Mouse (Mus musculus): Measurements from ENCODE around the gene Tex26. TPM values are rescaled to one million over a fixed set of nuclear protein-coding genes. Genes with fewer than 3 reads are reported as not detected.

Gene Tex26
- polyA plus RNA-seq, 1 experiment from 2014 or later = 1.1 TPM

DNA sequence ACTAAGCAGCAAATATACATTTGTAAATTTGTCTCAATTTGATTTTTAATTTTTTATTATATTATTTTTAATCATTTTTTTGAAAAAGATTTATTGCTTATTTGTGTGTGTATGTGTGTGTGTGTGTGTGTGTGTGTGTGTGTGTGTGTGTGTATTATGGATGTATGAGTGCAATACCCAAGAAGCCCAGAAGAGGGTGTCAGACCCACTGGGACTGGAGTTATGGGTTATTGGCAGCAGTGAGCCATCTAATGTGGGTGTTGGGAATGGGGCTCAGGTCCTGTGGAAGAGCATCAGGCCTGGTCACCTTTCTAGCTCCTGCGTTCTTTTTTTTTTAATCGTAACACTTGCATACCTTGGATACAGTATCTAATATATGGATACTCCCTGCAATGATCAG, 66.6 kb downstream of the Tex26 start:
- ATAC-seq (ENCODE audit: low read depth) (no peak), DNase-seq (ENCODE audit: low spot score) (no peak)
- Histone ChIP-seq H3K4me1 (ENCODE audit: control insufficient read depth, insufficient read depth, low read length) (0 out of 2 replicates have a peak, but pooled peaks cover 3% of the 10 kb centered on the region), H3K36me3 (ENCODE audit: control insufficient read depth, insufficient read depth, low read length) (no peaks in the 10 kb centered on the region), H3K27ac (replicated peaks; ENCODE audit: low read depth, low read length) (no peak overlapping the region), H3K27me3 (replicated peaks; ENCODE audit: control insufficient read depth, insufficient read depth, low read length) (no peaks in the 10 kb centered on the region), H3K4me2 (ENCODE audit: low read depth, low read length) (no peak overlapping the region), H3K9me3 (ENCODE audit: control insufficient read depth, low read length) (no peaks in the 10 kb centered on the region), H3K4me3 (ENCODE audit: low read depth, low read length) (no peak overlapping the region), H3K9ac (ENCODE audit: low read depth, low read length) (no peak overlapping the region)
- 95% methylated on average over 2 of the region's 2 CpGs for WGBS

- H3K36me3 ChIP-seq (ENCODE audit: control insufficient read depth, insufficient read depth, low read length) = no peaks in the 10 kb centered on the region
Measured at GRCm38 (mm10) chr5:149508094-149509029, 68.9 kb downstream of the Tex26 start.

GRCm38 (mm10) chr5:149510323-149510722, 70.9 kb downstream of the Tex26 start:
- no peak overlapping the region for H3K4me2 ChIP-seq (ENCODE audit: low read depth, low read length)

More at GRCm38 (mm10) chr5:149508094-149509029, 68.9 kb downstream of the Tex26 start:
- H3K4me2 ChIP-seq (ENCODE audit: low read depth, low read length) = no peak overlapping the region
- H3K4me3 ChIP-seq (ENCODE audit: low read depth, low read length) = no peak overlapping the region
- peaks cover 4% of the 10 kb centered on the region for H3K4me1 ChIP-seq (ENCODE audit: control insufficient read depth, insufficient read depth, low read length)
- DNase-seq (ENCODE audit: low spot score) = no peak
- H3K27ac ChIP-seq (replicated peaks; ENCODE audit: low read depth, low read length) = no peak overlapping the region
- WGBS = 83% methylated on average over 20 of the region's 20 CpGs
- H3K9ac ChIP-seq (ENCODE audit: low read depth, low read length) = no peak overlapping the region
- no peaks in the 10 kb centered on the region for H3K27me3 ChIP-seq (replicated peaks; ENCODE audit: control insufficient read depth, insufficient read depth, low read length)
- no peak for ATAC-seq (ENCODE audit: low read depth)
- H3K9me3 ChIP-seq (ENCODE audit: control insufficient read depth, low read length) = no peaks in the 10 kb centered on the region

GRCm38 (mm10) chr5:149512695-149513094, 73.2 kb downstream of the Tex26 start:
- DNase-seq (ENCODE audit: low spot score) (no peak), ATAC-seq (ENCODE audit: low read depth) (no peak)
- H3K4me1 ChIP-seq (ENCODE audit: control insufficient read depth, insufficient read depth, low read length) = peaks cover 19% of the 10 kb centered on the region
- H3K27ac ChIP-seq (replicated peaks; ENCODE audit: low read depth, low read length) = no peak overlapping the region
- H3K27me3 ChIP-seq (replicated peaks; ENCODE audit: control insufficient read depth, insufficient read depth, low read length) = no peaks in the 10 kb centered on the region
- no peak overlapping the region for H3K9ac ChIP-seq (ENCODE audit: low read depth, low read length)
- WGBS = 26% methylated on average over 3 of the region's 3 CpGs
- no peaks in the 10 kb centered on the region for H3K9me3 ChIP-seq (ENCODE audit: control insufficient read depth, low read length)
- no peak overlapping the region for H3K4me2 ChIP-seq (ENCODE audit: low read depth, low read length)
- no peaks in the 10 kb centered on the region for H3K36me3 ChIP-seq (ENCODE audit: control insufficient read depth, insufficient read depth, low read length)
- H3K4me3 ChIP-seq (ENCODE audit: low read depth, low read length) = no peak overlapping the region

More at GRCm38 (mm10) chr5:149510323-149510722, 70.9 kb downstream of the Tex26 start:
- Histone ChIP-seq H3K27me3 (replicated peaks; ENCODE audit: control insufficient read depth, insufficient read depth, low read length) (no peaks in the 10 kb centered on the region), H3K9ac (ENCODE audit: low read depth, low read length) (no peak overlapping the region), H3K4me3 (ENCODE audit: low read depth, low read length) (no peak overlapping the region), H3K4me1 (ENCODE audit: control insufficient read depth, insufficient read depth, low read length) (peaks cover 19% of the 10 kb centered on the region), H3K36me3 (ENCODE audit: control insufficient read depth, insufficient read depth, low read length) (no peaks in the 10 kb centered on the region), H3K9me3 (ENCODE audit: control insufficient read depth, low read length) (no peaks in the 10 kb centered on the region), H3K27ac (replicated peaks; ENCODE audit: low read depth, low read length) (no peak overlapping the region)
- DNase-seq (ENCODE audit: low spot score) = no peak
- ATAC-seq (ENCODE audit: low read depth) = no peak
- WGBS = 79% methylated on average over 13 of the region's 13 CpGs

DNA sequence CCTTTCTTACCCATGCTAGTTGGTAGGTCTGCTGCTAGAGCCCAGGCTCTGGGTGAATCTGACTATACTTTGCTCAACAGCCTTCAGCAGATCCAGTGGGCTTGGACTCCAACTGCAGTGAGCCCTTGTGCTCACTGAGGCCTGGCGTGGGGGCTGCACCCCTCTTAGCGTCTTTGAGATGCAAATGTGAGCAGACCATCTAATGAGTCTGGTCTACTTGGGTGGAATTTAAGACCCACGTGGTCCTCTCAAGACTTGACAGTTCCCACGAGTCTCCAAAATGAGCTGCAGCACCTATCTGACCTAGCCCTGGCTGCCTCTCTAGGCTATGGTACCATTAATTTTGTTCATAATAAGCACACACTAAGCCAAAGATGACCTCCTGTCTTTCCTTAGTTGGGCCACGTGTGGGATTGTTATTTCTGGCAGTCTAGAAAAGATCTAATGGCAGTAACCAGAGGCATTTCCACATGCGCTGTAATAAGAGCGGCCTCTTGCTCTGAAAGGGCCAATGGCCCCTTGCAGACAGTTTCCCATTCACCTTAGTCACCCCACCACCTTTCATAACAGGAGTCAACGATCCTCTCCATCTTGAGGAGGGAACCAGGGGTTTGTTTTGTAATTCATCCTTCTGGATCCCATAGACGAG, 74.1 kb downstream of the Tex26 start:
- Histone ChIP-seq H3K4me3 (ENCODE audit: low read depth, low read length) (no peak overlapping the region), H3K4me2 (ENCODE audit: low read depth, low read length) (peak overlapping the region; percentile 41; the same call in 1 of the 2 replicates)

GRCm38 (mm10) chr5:149514087-149514671, 74.7 kb downstream of the Tex26 start:
- no peaks in the 10 kb centered on the region for H3K27me3 ChIP-seq (replicated peaks; ENCODE audit: control insufficient read depth, insufficient read depth, low read length)
- WGBS = 7% methylated on average over 14 of the region's 14 CpGs
- no peaks in the 10 kb centered on the region for H3K36me3 ChIP-seq (ENCODE audit: control insufficient read depth, insufficient read depth, low read length)
- H3K4me3 ChIP-seq (ENCODE audit: low read depth, low read length) = no peak overlapping the region
- H3K9me3 ChIP-seq (ENCODE audit: control insufficient read depth, low read length) = no peaks in the 10 kb centered on the region
- H3K4me1 ChIP-seq (ENCODE audit: control insufficient read depth, insufficient read depth, low read length) = peaks cover 19% of the 10 kb centered on the region
- ATAC-seq (ENCODE audit: low read depth) = peak; percentile 75
- no peak overlapping the region for H3K9ac ChIP-seq (ENCODE audit: low read depth, low read length)
- H3K4me2 ChIP-seq (ENCODE audit: low read depth, low read length) = peak overlapping the region; percentile 41
- H3K27ac ChIP-seq (replicated peaks; ENCODE audit: low read depth, low read length) = peak overlapping the region; percentile 77
- DNase-seq (ENCODE audit: low spot score) = peak; percentile 92

More for the DNA sequence above, 74.1 kb downstream of the Tex26 start:
- 34% methylated on average over 9 of the region's 9 CpGs for WGBS
- Histone ChIP-seq H3K4me1 (ENCODE audit: control insufficient read depth, insufficient read depth, low read length) (peaks cover 19% of the 10 kb centered on the region), H3K9me3 (ENCODE audit: control insufficient read depth, low read length) (no peaks in the 10 kb centered on the region), H3K9ac (ENCODE audit: low read depth, low read length) (no peak overlapping the region), H3K27me3 (replicated peaks; ENCODE audit: control insufficient read depth, insufficient read depth, low read length) (no peaks in the 10 kb centered on the region), H3K36me3 (ENCODE audit: control insufficient read depth, insufficient read depth, low read length) (no peaks in the 10 kb centered on the region), H3K27ac (replicated peaks; ENCODE audit: low read depth, low read length) (peak overlapping the region; percentile 77; the same call in 1 of the 2 replicates)
- ATAC-seq (ENCODE audit: low read depth) = no peak; the same call in 1 of the 2 replicates
- DNase-seq (ENCODE audit: low spot score) = peak; percentile 57

- no peaks in the 10 kb centered on the region for H3K9me3 ChIP-seq (ENCODE audit: control insufficient read depth, low read length)
- no peaks in the 10 kb centered on the region for H3K27me3 ChIP-seq (replicated peaks; ENCODE audit: control insufficient read depth, insufficient read depth, low read length)
- no peak overlapping the region for H3K9ac ChIP-seq (ENCODE audit: low read depth, low read length)
- peak overlapping the region; percentile 77 for H3K27ac ChIP-seq (replicated peaks; ENCODE audit: low read depth, low read length)
- H3K4me1 ChIP-seq (ENCODE audit: control insufficient read depth, insufficient read depth, low read length) = peaks cover 19% of the 10 kb centered on the region
- 0 out of 2 replicates have a peak overlapping the region, but pooled peaks have one; percentile 41 for H3K4me2 ChIP-seq (ENCODE audit: low read depth, low read length)
- WGBS = 40% methylated on average over 3 of the region's 3 CpGs
- ATAC-seq (ENCODE audit: low read depth) (no peak), DNase-seq (ENCODE audit: low spot score) (no peak)
- no peaks in the 10 kb centered on the region for H3K36me3 ChIP-seq (ENCODE audit: control insufficient read depth, insufficient read depth, low read length)
- no peak overlapping the region for H3K4me3 ChIP-seq (ENCODE audit: low read depth, low read length)
Measured at GRCm38 (mm10) chr5:149514890-149515289, 75.4 kb downstream of the Tex26 start.

DNA sequence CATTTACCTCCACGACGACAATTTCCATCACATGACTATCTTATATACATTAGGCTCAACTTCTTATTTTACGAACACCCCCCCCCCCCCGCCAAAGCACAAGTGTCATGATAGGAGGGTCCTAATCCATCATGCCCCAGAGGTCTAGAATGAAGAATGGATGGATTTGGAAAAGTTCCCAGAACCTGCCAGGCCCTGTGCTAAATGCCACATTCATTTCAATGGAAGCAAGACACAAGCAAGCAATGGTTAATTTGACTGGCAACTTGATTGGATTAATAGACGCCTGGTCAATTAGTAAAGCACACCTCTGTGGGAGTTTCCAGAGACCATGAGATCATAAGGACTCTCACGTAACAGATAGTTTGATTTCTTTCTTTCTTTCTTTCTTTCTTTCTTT, 77.7 kb downstream of the Tex26 start:
- peaks cover 16% of the 10 kb centered on the region for H3K4me1 ChIP-seq (ENCODE audit: control insufficient read depth, insufficient read depth, low read length)
- H3K4me3 ChIP-seq (ENCODE audit: low read depth, low read length) = no peak overlapping the region
- DNase-seq (ENCODE audit: low spot score) (no peak), ATAC-seq (ENCODE audit: low read depth) (no peak)
- no peak overlapping the region for H3K9ac ChIP-seq (ENCODE audit: low read depth, low read length)
- no peak overlapping the region for H3K4me2 ChIP-seq (ENCODE audit: low read depth, low read length)
- H3K27ac ChIP-seq (replicated peaks; ENCODE audit: low read depth, low read length) = no peak overlapping the region
- no peaks in the 10 kb centered on the region for H3K9me3 ChIP-seq (ENCODE audit: control insufficient read depth, low read length)
- 68% methylated on average over 6 of the region's 6 CpGs for WGBS
- no peaks in the 10 kb centered on the region for H3K27me3 ChIP-seq (replicated peaks; ENCODE audit: control insufficient read depth, insufficient read depth, low read length)
- no peaks in the 10 kb centered on the region for H3K36me3 ChIP-seq (ENCODE audit: control insufficient read depth, insufficient read depth, low read length)

Data from embryonic facial prominence, embryonic 14.5 days (tissue).